Mouse (Mus musculus) testis, adult 2 months (tissue): Measurements from ENCODE around the gene Pip5k1a. TPM values are rescaled to one million over a fixed set of nuclear protein-coding genes. Genes with fewer than 3 reads are reported as not detected.

Experiments used
- H3K27ac ChIP-seq: fragments of 200-500 bp; 2 replicates; pipeline ENCODE4 v1.5.1; 2012; ENCODE audit warnings: low read depth, low read length; ENCODE audit not compliant: control insufficient read depth, insufficient read depth
- H3K27me3 ChIP-seq: fragments of 200-500 bp; 2 replicates; pipeline ENCODE4 v1.6.1; 2012; ENCODE audit warnings: mild to moderate bottlenecking, low read length, moderate library complexity; ENCODE audit not compliant: control insufficient read depth, insufficient read depth
- H3K36me3 ChIP-seq: fragments of 200-500 bp; 2 replicates; pipeline ENCODE4 v1.6.1; 2012; ENCODE audit warnings: mild to moderate bottlenecking, low read length; ENCODE audit not compliant: control insufficient read depth, insufficient read depth
- H3K4me1 ChIP-seq: fragments of 200-500 bp; 2 replicates; pipeline ENCODE4 v1.6.1; 2012; ENCODE audit warnings: low read length; ENCODE audit not compliant: control insufficient read depth, insufficient read depth
- H3K4me3 ChIP-seq: fragments of 200-500 bp; 2 replicates; pipeline ENCODE4 v1.5.1; 2012; ENCODE audit warnings: low read depth, mild to moderate bottlenecking, low read length, moderate library complexity, mixed read lengths; ENCODE audit not compliant: control insufficient read depth
- CTCF ChIP-seq: fragments of 200-500 bp; IDR thresholded peaks from 2 replicates; pipeline ENCODE4 v1.5.1; 2012; ENCODE audit warnings: low read depth, mild to moderate bottlenecking, inconsistent platforms, low read length, moderate library complexity; ENCODE audit not compliant: control insufficient read depth, insufficient read depth, insufficient replicate concordance
- POLR2A ChIP-seq: fragments of 200-500 bp; IDR thresholded peaks from 2 replicates; pipeline ENCODE4 v1.6.1; 2012; ENCODE audit warnings: low read depth, mild to moderate bottlenecking, inconsistent platforms, low read length, moderate library complexity; ENCODE audit not compliant: control insufficient read depth
- polyA plus RNA-seq: library from polyadenylated mRNA; depleted of rRNA; stranded (reverse); fragments of >200 nt; gene quantifications from 2 replicates; pipeline ENCODE4 v1.2.3, GENCODE M21; 2012; rRNA removed

The Pip5k1a gene
- polyA plus RNA-seq, 1 experiment = 17.8 TPM

DNA sequence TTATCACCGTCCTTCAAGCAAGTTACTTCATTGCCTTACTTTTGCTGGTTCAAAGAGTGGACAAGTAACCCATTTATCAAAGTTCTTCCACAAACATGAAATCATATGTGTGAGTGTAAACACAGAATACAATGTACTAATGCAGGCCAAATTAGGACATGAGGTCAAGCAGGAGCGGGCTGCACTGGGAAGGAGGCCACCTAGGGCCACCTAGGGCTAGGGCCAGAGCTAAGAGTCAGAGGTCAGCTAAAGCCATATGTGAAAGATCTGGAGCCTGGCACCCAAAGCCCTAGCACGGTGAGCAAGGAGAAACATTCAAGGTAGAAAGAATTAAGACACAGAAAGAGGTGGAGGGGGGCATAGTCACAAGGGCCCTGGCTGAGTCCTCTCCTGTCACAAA lies 93.7 kb downstream of the Pip5k1a start:
- no peak for TF ChIP-seq CTCF
- TF ChIP-seq POLR2A = no peak
- Histone ChIP-seq H3K27ac (no peak overlapping the region), H3K27me3 (no peaks in the 10 kb centered on the region), H3K36me3 (no peaks in the 10 kb centered on the region; the same call in none of the 2 replicates), H3K4me3 (no peak overlapping the region), H3K4me1 (peaks cover 7% of the 10 kb centered on the region)

- Histone ChIP-seq H3K27ac (no peak overlapping the region), H3K4me1 (peaks cover 7% of the 10 kb centered on the region), H3K4me3 (no peak overlapping the region), H3K36me3 (peaks cover 1% of the 10 kb centered on the region), H3K27me3 (no peaks in the 10 kb centered on the region)
- TF ChIP-seq CTCF (no peak), POLR2A (no peak)
Measured at GRCm38 (mm10) chr3:95010396-95010795, 96.3 kb downstream of the Pip5k1a start.

Other genes with a start within 250 kb of the Pip5k1a start
- gene Psmb4, start 220.0 kb downstream of the Pip5k1a start, polyA plus RNA-seq = 140 and 167 TPM in 2 replicates
- gene Selenbp1, start 173.9 kb downstream of the Pip5k1a start, polyA plus RNA-seq = 19.4 and 24.6 TPM in 2 replicates
- 12.1 and 13.6 TPM in 2 replicates for gene Rfx5, start 152.9 kb downstream of the Pip5k1a start, polyA plus RNA-seq
- gene Pi4kb, start 132.2 kb downstream of the Pip5k1a start, polyA plus RNA-seq = 24.1 and 24.3 TPM in 2 replicates
- 37.7 and 43.3 TPM in 2 replicates for gene Zfp687, start 91.5 kb downstream of the Pip5k1a start, polyA plus RNA-seq
- 209 and 219 TPM in 2 replicates for gene Psmd4, start 64.3 kb downstream of the Pip5k1a start, polyA plus RNA-seq
- gene Vps72, start 4.1 kb upstream of the Pip5k1a start, polyA plus RNA-seq = 31.8 and 32.6 TPM in 2 replicates
- gene Tmod4, start 17.5 kb upstream of the Pip5k1a start, polyA plus RNA-seq = 8.6 and 10.4 TPM in 2 replicates
- gene Scnm1, start 27.1 kb upstream of the Pip5k1a start, polyA plus RNA-seq = 41.4 and 43.3 TPM in 2 replicates
- gene Lysmd1, start 27.2 kb upstream of the Pip5k1a start, polyA plus RNA-seq = 7.5 and 7.9 TPM in 2 replicates
- gene Tnfaip8l2, start 35.4 kb upstream of the Pip5k1a start, polyA plus RNA-seq = 0.81 and 0.82 TPM in 2 replicates
- gene Sema6c, start 53.5 kb upstream of the Pip5k1a start, polyA plus RNA-seq = 31.3 and 38.5 TPM in 2 replicates
- 5.2 and 5.6 TPM in 2 replicates for gene Gabpb2, start 111.0 kb upstream of the Pip5k1a start, polyA plus RNA-seq
- gene Cdc42se1, start 121.8 kb upstream of the Pip5k1a start, polyA plus RNA-seq = 95.8 and 99.6 TPM in 2 replicates
- gene Mllt11, start 125.2 kb upstream of the Pip5k1a start, polyA plus RNA-seq = 744 and 839 TPM in 2 replicates
- gene Gm128, start 134.7 kb upstream of the Pip5k1a start, polyA plus RNA-seq = 603 and 652 TPM in 2 replicates
- gene Bnipl, start 144.3 kb upstream of the Pip5k1a start, polyA plus RNA-seq = 1.9 and 2.0 TPM in 2 replicates
- 60.3 and 61.1 TPM in 2 replicates for gene Mindy1, start 174.4 kb upstream of the Pip5k1a start, polyA plus RNA-seq
- gene Prune1, start 175.1 kb upstream of the Pip5k1a start, polyA plus RNA-seq = 18.3 and 19.1 TPM in 2 replicates
- gene Anxa9, start 200.2 kb upstream of the Pip5k1a start, polyA plus RNA-seq = 7.6 and 7.8 TPM in 2 replicates
- gene Cers2, start 207.9 kb upstream of the Pip5k1a start, polyA plus RNA-seq = 27.5 and 27.6 TPM in 2 replicates